Mouse (Mus musculus) CD4-positive, CD25-positive, alpha-beta regulatory T cell, adult 2 months (primary cell): ENCODE measurements around the gene Olfr681.
"Not testable (repeated sequence)": the region's sequence is repeated elsewhere in the genome, so short reads cannot be mapped to it uniquely, and the experiment has no call there.

ENCODE experiments used
- DNase-seq: peaks from one replicate; pipeline ENCODE4 v3.0.0-alpha.2; 2012; ENCODE audit warnings: low read depth, low spot score

The Olfr681 gene

DNA sequence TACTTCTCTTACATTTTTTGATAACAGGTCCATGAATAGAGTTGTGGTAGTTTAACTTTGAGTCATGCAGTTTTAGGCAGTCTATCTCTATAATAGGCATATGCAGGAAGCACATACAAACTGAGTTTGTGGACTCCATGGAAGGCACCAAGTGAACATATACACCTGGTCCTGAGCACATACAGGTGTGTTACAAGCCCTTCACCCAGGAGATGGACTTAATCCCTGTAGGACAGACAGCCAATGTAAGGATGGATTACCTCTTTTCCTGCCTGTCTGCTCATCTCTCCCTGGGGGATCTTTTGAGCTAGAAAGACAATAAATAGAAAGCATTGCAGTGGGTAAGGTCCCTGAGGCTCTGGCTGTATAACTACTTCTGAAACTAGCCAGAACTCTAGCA lies at the start of gene Olfr681:
Gene Olfr681, plus strand, starts transcription at position 301 of the 400 bp plus-strand sequence.
- DNase-seq, result no peak

DNA sequence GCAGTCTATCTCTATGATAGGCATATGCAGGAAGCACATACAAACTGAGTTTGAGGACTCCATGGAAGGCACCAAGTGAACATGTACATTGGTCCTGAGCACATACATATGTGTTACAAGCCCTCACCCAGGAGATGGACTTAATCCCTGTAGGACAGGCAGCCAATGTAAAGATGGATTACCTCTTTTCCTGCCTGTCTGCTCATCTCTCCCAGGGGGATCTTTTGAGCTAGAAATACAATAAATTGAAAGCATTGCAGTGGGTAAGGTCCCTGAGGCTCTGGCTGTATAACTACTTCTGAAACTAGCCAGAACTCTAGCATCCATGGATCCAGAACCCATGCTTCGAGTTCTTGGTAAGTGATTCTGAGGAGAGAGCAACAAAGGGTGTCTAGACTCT lies 35.7 kb upstream of the Olfr681 start, which contains the start of gene Olfr679:
Gene Olfr679, plus strand, starts transcription at position 301 of the 400 bp plus-strand sequence.
- DNase-seq, result no peak

DNA sequence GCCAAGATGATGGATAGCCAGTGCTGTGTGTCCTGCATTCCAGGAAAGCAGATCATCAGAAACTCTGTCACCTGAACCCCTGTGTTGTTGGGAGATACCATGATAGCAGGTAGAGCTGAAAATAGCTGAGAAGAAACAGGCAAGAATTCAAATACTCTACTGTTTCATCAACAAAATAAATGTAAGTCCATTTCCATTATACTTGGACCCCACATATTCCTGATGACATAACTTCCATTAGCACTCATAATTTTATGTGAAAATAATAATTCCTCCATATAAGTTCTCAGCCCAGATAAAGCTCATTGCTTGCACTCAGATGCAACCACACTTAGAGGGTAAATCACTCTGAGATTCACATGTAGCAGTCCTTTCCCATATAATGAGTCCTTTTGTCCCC lies 23.9 kb upstream of the Olfr681 start, which contains the start of gene Olfr680-ps1:
Gene Olfr680-ps1, minus strand, starts transcription at position 101 of the 400 bp plus-strand sequence.
- not testable (repeated sequence) for DNase-seq

DNA sequence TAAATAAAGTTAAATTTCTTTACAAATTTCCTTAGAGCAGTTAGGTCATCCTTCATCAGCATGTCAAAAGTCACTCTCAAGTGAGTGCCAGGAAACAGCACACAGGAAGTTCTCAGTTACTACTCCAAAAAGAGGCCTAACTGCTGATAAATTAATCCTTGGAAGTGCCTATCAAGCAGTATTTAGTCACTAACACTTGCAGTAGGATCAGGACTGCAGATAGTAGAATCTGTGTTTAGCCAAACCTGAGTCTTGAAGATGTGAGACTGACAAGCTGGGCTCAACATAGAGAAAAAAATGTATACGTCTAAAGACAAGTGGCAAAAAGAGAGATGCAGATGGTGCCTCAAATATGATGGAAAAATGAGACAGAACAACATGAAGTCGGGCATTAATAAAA lies 24.6 kb downstream of the Olfr681 start:
- DNase-seq, result no peak

DNA sequence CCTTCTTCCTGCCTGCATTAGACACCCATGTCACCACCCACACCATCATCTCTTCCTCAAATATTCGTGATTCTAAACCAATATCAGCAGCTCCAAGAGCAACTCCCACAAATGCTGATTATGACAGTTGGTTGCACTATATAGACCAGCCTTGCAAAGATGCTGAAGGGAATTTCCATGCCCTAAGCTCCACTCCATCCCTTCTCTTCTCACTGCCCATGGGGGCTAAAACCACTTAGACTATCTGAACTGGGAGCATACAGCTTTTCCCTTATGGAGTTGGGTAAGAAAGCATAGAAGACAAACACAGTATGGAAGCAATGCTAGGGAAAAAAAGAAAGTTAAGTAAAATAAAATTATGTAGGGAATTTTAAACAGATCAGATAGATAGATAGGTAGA lies 30.3 kb downstream of the Olfr681 start, which contains the start of gene Olfr683:
Gene Olfr683, minus strand, starts transcription at position 101 of the 400 bp plus-strand sequence.
- DNase-seq, result no peak

DNA sequence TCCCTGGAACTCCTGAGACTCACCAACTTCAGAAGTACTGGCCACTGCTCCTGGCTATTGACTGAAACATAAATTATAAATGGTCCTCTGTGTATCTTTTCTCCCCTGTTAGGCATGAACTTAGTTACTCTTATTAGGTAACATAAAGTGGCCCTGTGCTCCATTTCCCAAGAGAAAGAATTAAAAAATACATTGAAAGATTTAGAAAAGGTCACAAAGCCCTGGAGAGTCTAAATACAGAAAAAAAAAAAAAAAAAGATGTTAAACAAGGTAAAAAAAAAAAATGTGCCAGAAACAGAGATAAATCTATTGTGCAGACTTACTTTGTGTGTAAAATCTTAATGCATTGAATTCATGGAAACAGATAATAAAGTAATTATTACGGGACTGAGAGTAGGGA lies 46.9 kb downstream of the Olfr681 start, which contains the start of gene Olfr684:
Gene Olfr684, minus strand, starts transcription at position 101 of the 400 bp plus-strand sequence.
- DNase-seq, result no peak

DNA sequence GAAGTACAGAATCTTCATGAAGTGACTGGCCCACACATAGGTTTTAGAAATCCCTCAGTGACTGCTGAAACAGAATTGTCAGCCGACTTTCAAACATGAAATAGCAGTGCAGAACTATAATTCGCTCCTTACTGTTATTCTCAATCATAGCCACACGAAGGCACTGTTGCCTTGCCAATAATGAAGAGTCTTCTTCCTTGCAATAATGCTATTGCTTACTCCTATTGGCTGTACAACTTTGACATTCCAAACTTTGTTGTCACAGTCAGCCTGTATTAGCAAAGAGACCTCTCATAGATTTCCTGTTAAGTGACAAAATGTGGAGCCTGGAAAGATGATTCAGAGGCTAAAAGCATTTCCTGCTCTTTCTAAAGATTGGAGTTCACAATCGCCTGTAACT lies 54.1 kb downstream of the Olfr681 start:
- DNase-seq, result no peak
